Mouse (Mus musculus) midbrain, embryonic 14.5 days (tissue): ENCODE data around the gene Slc2a12. TPM values are rescaled to one million over a fixed set of nuclear protein-coding genes. Genes with fewer than 3 reads are reported as not detected.

Source experiments
- microRNA-seq: library from miRNA; unstranded; fragments of <30 nt; microRNA quantifications from one replicate; pipeline ENCODE4, GENCODE M21; 2016
- polyA plus RNA-seq: library from polyadenylated mRNA; unstranded; fragments of >200 nt; fragmentation: Nextera tagmentation; extraction: Ambion mirVana; gene quantifications from 2 replicates; pipeline ENCODE4 v1.2.1, GENCODE M21; 2014

Gene Slc2a12
- polyA plus RNA-seq, 1 experiment from 2014 or later = 4.6 TPM

Small RNA genes within 50 kb of the gene (microRNA-seq; reads per million reads assigned to microRNA genes)
- 1.9 reads per million, percentile 10 among the genes with 10 or more reads in this experiment for gene Mir7663

Other genes with a start within 250 kb of the Slc2a12 start
- 97.8 and 115 TPM in 2 replicates for gene Tbpl1, start 86.9 kb downstream of the Slc2a12 start, polyA plus RNA-seq
- gene Tcf21, start 175.2 kb downstream of the Slc2a12 start, polyA plus RNA-seq = not detected in 2 replicates